Mouse (Mus musculus) kidney, postnatal 10 days (tissue): Measurements from ENCODE around the gene Bcas2.
A peak's percentile ranks its signal among the peaks of the same experiment; 100 is the strongest.

ENCODE experiments used
- DNase-seq: peaks from one replicate; pipeline ENCODE4 v3.0.0; 2021; ENCODE audit warnings: mixed read lengths

The Bcas2 gene

DNA sequence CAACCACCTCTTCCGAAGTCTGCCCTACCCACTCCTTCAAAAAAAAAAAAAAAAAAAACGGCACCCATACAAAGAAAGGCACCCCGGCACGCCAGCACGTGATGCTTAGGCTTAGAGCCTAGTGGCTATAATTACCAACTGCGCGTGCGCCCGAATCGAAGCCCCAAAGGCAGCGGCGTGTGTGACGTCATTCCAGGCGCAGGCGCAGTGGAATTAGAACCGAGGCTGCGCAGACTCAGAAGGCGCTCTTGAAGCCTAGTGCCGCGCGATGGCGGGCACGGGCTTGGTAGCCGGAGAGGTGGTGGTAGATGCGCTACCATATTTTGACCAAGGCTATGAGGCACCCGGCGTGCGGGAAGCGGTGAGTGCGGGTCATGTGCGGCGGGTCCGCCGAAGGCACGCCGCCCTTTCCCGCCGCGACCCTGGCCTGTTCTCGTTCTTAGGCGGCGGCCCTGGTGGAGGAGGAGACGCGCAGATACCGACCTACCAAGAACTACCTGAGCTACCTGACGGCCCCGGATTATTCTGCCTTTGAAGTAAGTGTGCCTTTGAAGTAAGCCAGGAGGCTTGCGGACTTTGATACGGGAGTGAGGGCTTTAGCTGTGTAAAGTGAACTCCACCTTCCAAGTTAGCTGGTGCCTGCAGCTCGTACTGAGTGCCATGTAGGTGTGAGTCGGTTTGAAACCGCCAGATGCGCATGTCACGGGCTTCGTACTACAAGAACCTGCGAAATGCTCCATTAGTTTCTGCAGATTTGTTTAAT lies at the start of gene Bcas2:
TSS of gene Bcas2 (plus strand) at position 151 of the 763 bp plus-strand sequence.
- peak; percentile 100 for DNase-seq

DNA sequence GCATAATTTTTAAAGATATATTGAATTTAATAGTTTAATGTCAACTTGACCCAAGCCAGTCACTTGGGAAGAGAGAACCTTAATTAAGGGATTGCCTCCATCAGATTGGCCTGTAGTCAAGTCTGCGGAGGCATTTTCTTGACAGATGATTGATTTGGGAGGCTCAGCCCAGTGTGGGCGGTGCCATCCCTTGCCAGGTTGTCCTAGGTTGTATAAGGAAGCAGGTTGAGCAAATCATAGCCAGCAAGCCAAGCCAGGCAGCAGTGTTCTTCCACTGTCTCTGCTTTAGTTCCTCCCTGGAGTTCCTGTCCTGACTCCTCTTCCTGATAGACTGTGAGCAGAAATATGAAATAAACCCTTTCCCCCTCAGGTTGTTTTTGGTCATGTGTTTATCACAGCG lies 47.8 kb upstream of the Bcas2 start:
- no peak for DNase-seq

DNA sequence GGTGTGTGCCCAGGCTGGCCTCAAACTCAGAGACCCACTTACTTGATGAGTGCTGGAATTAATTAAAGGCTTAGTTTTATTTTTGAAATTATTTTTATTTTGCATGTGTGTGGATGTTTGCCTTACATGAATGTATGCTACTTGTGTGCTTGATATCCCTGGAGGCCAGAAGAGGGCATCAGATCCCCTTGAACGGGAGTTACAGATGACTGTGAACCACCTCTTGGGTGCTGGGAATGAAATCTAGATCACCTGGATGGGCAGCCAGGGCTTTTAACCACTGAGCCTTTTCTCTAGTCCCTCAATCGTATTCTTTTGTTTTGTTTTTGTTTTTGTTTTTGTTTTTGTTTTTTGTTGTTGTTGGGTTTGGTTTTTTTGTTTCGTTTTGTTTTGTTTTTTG lies 45.3 kb upstream of the Bcas2 start:
- no peak for DNase-seq

DNA sequence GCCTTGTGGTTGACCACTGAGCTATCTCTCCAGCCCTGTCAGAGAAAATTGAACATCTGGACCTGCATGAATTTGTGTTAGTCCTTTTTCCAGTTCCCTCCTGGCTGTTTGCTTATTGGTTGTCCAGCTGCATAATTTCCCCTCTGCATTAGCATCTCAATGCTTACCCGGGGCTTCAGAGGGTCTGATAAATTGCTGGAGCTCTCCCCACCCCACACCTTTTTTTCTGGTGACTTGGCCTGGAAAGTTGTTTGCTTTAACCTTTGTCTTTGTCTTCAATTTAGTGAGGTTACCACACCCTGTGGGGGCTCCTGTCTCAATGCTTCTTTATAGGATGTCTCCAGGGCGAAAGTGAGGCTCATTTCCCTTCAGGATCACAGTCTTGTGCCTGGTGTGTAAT lies 44.3 kb upstream of the Bcas2 start:
- DNase-seq, result no peak

DNA sequence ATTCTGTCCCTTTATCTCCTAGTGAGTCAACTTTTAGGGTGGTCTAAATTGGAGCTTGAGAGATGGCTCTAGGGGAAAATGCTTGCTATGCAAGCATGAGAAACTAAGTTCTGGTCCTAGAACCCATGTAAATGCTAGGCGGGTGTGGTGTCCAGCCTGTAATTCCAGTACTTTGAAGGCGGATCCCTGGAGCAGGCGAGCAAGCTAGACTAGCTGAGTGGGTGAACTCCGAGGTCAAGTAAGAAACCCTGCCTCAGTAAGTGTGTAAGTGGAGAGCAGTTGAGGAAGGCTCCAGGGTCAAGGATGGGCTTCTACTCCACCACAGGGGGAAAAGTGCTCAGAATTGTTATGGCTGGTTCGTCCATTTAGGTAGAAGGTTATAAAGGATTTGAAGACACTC lies 43.7 kb upstream of the Bcas2 start:
- no peak for DNase-seq

DNA sequence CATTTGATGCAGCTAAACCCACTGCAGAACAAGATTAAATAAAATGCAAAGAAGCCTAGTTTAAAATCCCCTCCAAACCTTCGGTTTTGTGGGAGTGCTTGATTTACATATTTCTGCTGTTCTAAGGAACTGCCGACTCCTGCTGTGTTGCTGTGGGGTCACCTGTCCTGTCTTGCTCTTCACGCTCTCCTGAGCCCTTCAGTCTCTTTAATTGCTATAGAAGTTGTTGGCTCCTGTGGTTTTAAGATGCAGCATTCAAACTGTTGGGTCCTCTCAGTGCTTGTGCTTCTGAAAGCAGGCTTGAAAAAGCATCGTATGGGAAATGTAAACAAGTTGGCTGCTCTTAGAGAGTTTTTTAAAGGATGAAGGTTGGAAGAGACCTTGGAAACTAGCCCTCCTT lies 43.2 kb upstream of the Bcas2 start:
- no peak for DNase-seq

DNA sequence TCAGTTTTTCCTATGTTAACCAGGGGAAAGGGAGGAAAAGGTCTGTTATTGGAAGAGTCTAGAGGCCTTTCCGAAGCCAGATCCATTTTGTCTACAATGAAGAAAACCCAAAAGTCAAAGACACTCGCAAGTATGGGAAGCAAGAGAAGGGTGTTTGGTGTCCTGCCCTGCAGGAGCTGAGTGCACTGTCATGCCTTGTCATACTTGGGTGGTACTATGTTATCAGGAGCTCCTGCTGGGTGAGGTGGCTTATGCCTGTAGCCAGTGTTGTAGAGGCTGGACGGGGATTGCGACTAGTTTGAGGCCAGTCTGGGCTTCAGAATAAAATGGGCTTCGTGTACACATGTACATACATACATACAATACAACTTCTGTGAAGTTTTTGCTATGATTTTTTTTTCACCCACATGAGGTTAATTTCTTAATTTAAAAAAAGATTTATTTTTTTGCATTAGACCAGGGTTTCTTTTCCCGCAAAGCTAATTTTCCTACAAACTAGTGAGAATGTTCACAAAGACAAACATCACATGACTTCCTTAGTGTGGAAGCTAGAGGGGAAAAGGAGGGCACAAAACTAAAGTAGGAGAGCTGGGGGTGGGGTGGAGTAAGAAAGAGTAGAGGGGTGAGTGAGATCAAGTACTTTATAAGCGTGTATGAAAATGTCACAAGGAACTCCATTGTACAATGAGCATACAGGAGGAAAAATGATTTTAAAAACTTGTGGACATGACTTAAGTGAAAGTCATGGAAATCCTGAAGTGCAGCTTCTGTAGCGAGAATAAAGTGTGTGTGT lies 41.9 kb upstream of the Bcas2 start:
- no peak for DNase-seq

DNA sequence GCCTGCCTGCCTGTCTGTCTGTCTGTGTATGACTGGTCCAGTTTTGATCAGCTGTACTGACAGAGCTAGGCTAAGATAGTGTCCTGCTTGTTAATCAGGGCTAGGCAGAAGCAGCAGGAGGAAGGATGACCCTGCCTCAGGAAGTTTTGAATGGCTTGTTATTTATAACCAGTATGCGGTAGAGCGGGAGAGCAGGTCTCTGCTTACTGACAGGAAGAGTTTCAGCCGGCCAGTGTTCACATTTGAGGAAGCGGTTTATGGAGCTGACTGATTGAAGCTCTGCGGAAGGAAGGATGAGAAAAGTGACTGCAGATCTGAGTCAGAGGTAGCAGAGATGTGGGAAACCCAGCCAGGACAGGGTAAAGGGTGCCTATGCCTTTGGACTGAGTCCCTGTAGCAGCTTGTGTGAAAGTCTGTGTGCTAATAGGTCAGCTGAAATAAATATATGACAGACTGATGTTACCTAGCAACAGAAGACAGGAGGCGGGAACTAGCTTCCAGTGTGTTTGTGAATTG lies 41.2 kb upstream of the Bcas2 start:
- DNase-seq, result peak; percentile 50

DNA sequence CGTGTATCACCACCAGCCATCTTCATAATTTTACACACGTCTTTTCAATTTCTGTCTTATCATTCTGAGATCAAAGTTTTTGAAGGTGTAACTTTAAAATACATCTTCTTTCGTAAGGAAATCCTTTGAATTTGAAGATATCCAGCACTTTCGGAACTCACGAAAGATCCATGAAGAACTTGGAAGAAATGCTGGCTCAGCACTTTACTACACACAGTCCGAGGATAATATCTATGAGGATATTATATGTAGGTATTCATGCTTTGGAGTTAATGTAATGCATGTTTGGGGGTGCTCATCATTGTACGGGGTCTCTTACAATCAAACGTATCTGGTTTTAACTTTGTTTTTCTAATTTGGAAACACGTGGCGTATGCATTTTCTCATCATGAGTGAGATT lies 38.4 kb upstream of the Bcas2 start:
- DNase-seq, result no peak

DNA sequence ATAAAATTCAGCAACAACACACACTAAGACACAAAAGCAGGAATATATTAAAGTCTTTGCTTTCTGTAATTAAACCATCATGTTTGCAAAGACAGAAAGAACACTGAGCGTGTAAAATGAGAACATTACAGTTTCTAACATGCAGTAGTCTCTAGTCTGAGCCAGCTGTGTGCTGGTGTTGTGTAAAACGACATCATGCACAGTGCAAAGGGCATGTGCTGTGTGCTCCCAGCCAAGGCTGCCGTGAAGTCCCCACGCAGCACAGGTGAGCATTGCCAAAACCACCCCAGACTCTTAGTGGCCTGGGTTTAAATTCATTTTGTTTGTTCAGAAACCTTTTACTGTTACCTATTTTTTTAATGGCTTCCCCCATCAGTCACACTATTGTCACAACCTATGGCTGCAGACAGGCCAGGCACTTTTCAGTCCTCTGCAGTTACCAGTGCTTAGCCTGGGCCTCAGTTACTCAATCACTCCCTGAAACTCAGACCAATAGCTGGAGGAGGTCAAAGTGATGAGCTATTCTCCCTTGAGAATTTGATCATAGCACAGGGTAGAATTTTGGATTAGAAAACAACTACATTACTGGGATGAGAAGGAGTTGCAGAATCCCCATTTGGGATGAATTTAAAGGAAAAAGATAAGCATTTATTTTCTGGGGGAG lies 34.9 kb upstream of the Bcas2 start:
- no peak for DNase-seq

DNA sequence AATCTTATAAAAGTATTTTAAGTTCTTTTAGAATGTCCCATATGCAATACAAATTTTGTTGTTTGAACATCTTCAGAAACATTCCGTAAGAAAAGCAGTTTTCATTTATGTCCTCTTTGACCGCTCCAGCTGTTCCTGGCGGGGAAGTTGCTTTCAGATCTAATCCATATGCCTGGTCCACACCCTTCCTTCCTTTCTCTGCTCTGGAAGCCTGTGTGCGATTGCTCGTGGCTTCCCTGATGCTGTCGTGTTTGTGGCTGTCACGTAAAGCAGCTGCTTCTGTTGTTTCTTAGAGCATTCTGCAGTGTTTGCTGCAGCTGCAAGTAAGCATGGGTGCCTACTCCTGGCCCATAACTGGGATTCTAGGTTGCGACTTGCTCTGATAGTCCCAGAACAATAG lies 32.4 kb upstream of the Bcas2 start:
- peak; percentile 69 for DNase-seq

DNA sequence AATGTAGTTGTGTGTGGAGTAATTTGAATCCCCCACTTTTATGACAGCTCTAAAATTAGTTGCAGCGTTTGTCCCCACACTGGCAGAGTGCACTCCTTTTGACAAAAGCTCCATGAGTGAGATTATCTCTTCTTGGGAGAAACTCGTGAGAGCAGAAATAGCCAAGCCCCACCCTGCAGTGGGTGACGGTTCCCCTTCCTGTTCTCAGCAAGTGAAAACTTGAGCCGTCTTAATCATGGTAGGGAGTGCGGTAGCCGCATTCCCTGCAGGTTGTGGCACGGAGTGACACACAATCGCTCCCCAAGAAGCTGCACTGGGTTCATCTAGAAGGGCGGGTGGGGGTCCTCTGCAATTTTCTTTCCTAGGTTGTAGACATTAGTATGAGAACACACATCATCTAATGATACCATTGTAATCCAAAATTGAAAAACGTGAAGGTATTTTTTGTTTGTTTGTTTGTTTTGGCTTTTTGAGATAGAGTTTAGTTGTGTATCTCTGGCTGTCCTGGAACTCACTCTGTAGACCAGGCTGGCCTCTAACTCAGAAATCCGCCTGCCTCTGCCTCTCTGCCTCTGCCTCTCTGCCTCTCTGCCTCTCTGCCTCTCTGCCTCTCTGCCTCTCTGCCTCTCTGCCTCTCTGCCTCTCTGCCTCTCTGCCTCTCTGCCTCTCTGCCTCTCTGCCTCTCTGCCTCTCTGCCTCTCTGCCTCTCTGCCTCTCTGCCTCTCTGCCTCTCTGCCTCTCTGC lies 31.2 kb upstream of the Bcas2 start:
- DNase-seq, result peak; percentile 38

DNA sequence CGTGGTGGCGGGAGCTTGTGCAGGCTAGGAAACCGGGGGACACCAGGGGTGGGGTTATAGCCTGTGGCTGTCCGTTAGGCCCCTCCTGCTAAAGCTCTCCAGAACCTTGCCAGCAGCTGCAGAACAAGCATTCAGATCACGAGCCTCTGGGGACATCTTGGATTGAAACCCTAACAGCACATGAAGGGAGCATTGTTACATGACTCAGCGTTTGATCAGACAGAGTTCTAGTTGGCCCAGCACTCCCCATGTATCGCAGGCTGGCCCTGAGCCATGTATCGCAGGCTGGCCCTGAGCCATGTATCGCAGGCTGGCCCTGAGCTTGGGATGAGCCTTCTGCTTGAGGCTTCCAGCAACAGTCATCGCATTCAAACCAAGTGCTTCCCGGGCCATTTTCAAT lies 30.2 kb upstream of the Bcas2 start:
- no peak for DNase-seq

DNA sequence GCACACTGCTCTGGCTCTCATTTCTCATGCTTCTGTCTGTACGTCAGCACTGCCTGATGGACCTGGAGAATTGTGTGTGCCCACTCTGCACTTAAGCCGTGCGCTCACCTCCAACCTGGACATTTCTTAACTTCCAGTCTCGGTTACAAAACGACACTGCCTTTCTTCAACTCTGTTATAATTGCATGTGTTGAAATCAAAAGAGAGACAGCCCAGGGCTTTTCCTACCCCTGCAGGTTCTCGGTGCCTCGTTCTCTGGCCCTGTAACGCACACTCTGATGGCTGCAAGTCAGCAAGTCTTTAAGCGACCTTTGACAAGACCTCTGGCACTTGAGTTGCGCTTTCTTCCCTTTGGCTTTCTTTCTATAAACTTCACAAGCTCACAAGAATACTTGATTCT lies 29.1 kb upstream of the Bcas2 start:
- DNase-seq, result no peak

DNA sequence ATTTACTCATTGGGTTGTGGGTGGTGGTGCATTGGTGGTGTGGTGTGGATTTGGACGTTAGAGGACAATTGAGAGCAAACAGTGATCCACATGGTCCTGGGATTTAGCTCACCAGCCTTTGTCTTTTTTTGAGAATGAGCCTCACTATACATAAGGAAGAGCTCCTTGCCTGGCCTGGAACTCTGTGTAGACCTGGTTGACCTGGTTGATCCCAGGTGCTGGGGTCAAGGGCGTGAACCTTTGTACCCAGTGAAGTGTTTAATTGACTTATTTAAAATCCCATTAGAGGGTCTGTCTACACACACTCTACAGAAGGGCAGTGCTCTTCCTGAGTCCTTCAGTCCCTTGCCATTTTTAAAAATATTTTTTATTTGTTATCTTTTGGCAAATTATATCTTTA lies 26.1 kb upstream of the Bcas2 start:
- DNase-seq, result no peak

DNA sequence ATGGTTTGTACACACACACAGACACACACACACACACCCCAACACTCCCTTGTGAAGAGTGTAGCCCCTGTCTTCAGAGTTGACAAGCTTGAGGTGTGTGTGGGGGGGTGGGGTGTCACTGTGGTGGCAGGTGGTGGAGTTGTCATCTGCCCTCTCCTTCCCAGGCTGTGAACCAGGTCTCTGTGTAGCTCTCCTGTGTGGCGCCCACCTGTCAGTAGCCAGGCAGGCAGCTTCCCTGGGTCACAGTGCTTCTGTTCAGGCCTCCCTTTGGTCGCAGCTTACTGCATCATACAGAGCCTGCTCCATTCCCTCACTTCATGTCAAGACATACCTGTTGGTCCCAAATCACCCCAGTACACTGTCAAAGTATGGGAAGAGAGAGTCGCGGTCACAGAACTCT lies 25.7 kb upstream of the Bcas2 start:
- DNase-seq, result no peak

DNA sequence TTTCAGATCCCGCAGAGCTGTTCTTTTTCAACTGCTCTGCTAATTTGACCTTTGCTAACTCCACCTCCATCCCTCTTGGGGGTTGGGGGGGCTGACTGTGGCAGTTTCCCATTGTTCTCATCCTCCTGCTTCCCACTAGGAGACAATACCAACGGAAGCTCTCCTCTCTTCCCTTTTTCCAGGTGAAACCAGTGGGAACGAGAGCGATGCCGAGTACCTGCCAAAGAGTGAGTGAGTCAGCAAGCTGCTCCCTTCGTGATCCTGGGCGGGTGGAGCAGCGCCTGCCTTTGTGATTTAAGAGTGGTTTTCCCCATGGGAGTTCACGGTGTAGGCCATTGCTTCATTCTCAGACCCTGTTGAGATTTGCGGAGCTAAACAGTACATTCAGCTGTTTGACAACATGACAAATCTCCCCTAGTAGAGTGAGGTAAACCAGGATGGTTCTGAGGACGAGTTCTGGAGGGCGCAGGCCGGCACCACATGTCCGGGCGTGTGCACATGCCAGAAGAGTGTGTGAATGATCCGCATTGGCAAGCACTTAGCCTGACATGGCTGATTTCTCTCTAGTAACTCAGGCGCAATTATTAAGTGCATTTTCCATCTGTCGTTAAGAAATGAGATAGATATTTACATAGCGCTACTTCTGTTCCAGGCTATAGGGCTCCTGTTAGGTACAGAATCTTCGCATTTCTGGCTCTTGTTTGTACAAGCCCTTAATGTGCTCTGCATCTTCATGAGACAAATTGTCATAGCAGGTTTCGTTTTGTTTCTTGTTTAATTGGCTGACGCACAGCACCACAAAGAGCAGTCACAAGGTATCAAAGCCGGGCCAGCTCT lies 24.9 kb upstream of the Bcas2 start:
- peak; percentile 21 for DNase-seq

DNA sequence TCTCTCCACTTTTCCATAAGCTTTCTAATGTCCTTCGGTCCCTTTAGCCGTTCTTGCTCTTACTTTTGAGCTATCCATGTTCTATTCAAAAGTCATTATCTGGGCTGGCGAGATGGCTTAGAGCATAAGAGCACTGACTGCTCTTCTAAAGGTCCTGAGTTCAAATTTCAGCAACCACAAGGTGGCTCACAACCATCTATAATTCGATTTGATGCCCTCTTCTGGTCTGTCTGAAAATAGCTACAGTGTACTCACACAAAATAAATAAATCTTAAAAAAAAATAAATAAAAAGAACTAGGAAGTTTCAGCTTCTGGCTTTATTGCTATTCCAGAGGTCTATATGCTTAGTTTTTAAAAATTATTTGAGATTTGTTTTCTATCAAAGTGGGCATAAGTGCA lies 23.7 kb upstream of the Bcas2 start:
- DNase-seq, result no peak

DNA sequence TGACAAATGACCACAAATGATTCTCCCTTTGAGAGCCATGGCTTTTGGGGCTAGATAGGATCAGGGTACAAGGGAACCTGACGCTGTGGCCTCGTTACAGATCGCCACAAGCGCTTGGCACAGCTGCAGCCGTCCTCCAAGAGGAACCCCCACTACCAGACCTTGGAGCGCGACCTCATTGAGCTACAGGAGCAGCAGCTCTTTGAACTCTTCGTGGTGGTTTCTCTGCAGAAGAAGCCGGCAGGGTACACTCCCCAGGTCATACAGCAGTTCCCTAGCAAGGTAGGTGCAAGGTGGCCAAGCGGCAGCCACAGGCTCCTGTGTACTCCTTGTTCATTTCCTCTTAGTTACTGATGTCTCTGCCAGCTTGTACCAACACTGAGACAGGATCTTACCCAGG lies 22.5 kb upstream of the Bcas2 start:
- no peak for DNase-seq

DNA sequence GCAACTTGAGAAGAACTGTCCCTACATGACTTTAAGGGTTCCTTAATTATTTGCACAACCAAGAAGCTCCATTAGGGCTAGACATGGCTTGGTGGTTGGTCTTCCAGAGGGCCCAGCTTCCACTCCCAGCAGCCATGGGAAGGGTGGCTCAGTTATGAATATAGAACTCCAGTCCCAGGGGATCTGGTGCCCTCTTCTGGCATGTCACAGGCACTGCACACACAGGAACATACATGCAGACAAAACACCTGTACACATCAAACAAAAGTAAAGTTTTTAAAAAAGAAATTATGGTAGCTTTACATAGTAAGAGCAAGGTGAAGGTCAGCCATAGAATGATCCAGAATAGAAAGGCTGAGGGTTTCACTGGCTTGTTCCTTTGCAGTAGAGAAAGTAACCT lies 17.7 kb upstream of the Bcas2 start:
- peak; percentile 36 for DNase-seq

DNA sequence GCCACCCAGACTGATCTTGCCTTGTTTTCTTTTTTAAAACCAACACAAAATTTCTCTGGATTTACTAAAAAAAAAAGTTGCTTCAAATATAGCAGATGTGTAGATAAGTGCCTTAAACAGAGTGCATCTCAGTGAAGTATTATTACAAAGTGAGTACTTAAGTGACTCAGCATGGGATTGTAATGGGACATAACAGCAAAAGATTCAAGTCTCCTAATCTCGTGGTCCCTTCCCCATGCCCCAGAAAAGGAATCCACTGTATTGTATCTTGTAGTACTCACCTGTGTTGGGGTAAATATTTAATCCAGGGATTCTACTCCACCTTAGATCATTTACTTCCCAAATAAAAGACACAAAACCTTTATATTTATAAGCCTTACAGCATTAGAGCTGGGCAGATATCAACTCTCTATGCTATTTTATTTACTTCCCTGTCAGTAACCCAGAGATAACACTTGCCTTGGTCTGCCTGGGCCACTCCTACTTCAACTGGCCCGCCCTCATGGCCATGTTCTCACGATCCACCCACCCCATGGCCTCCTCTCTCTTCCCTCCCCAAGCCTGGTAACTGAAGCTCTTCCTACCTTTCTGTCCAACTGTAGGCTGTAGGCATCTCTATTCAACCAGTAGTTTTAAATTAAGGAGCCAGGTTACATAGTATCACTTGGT lies 12.1 kb upstream of the Bcas2 start:
- no peak for DNase-seq
